Mouse (Mus musculus) forebrain, embryonic 16.5 days (tissue): Measurements from ENCODE around the gene Rmdn2. TPM values are rescaled to one million over a fixed set of nuclear protein-coding genes. Genes with fewer than 3 reads are reported as not detected.
A peak's percentile ranks its signal among the peaks of the same experiment; 100 is the strongest.

ENCODE experiments used
- ATAC-seq: fragments of 200-750 bp; cut with Nextera tagmentation; 2 replicates; pipeline ENCODE4 v1.8.0; 2017; ENCODE audit warnings: mild to moderate bottlenecking, moderate library complexity
- H3K27ac ChIP-seq: fragments of 300-500 bp; sonication (generic); 2 replicates; pipeline ENCODE4 v1.5.1; 2014; ENCODE audit warnings: low read length, control low read depth
- H3K27me3 ChIP-seq: fragments of 300-500 bp; sonication (generic); replicated peaks from 2 replicates; pipeline ENCODE4 v1.6.1; 2014; ENCODE audit warnings: low read length; ENCODE audit not compliant: control insufficient read depth, insufficient read depth
- H3K36me3 ChIP-seq: fragments of 300-500 bp; sonication (generic); 2 replicates; pipeline ENCODE4 v1.6.1; 2014; ENCODE audit not compliant: control insufficient read depth, insufficient read depth
- H3K4me1 ChIP-seq: fragments of 300-500 bp; sonication (generic); replicated peaks from 2 replicates; pipeline ENCODE4 v1.6.1; 2014; ENCODE audit warnings: low read length; ENCODE audit not compliant: control insufficient read depth, insufficient read depth
- H3K4me2 ChIP-seq: fragments of 300-500 bp; sonication (generic); 2 replicates; pipeline ENCODE4 v1.6.1; 2014; ENCODE audit warnings: mild to moderate bottlenecking, low read length, control low read depth
- H3K4me3 ChIP-seq: fragments of 300-500 bp; sonication (generic); replicated peaks from 2 replicates; pipeline ENCODE4 v1.5.1; 2014; ENCODE audit warnings: mild to moderate bottlenecking, low read length, control low read depth
- H3K9ac ChIP-seq: fragments of 300-500 bp; sonication (generic); replicated peaks from 2 replicates; pipeline ENCODE4 v1.6.1; 2014; ENCODE audit warnings: low read depth, low read length, control low read depth
- H3K9me3 ChIP-seq: fragments of 300-500 bp; sonication (generic); 2 replicates; pipeline ENCODE4 v1.6.1; 2016; ENCODE audit warnings: low read length; ENCODE audit not compliant: control insufficient read depth
- WGBS: fragments of 180-500 bp; shearing (Covaris S2); extraction: QIAGEN DNeasy Blood & Tissue Kit; methylation state at CpG from one replicate; pipeline ENCODE4 v1.1.7; 2014; 5-methylcytosine and 5-hydroxymethylcytosine counted together
- polyA plus RNA-seq: library from polyadenylated mRNA; unstranded; fragments of >200 nt; fragmentation: Nextera tagmentation; extraction: Ambion mirVana; gene quantifications from 2 replicates; pipeline ENCODE4 v1.2.1, GENCODE M21; 2015

The Rmdn2 gene
- polyA plus RNA-seq, 1 experiment from 2014 or later, result 5.8 TPM

DNA sequence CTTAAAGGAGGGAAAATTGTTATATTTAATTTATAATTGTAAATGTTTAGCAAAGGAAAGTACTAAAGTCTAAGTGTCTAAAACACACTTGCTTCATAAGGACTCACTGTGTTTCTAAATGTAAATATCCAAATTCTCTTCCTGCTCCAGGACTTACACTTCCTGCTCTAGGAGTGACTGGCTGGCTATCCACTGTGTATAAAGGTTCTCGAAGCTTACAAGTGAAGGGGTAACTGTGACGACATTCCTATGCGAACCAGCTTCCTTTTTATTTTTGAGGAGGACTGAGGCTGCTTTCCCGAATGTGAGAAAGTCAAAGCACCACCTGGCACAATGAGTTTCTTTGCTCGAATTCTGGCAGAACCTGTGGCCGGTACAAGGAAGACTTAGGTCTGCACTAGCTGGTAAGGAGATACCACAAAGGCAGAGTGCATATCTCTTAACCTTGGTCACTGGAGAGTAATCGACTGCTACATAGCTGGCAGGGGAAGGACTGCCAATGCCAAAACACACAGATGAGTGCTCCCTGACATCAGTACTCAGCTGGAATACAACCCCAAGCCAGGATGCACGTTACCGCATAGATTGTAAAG, 1.4 kb upstream of the Rmdn2 start:
- Histone ChIP-seq H3K9ac (no peak overlapping the region), H3K36me3 (no peaks in the 10 kb centered on the region), H3K4me1 (peaks cover 4% of the 10 kb centered on the region), H3K9me3 (no peaks in the 10 kb centered on the region), H3K27me3 (no peaks in the 10 kb centered on the region), H3K4me3 (no peak overlapping the region), H3K4me2 (no peak overlapping the region), H3K27ac (no peak overlapping the region)
- ATAC-seq, result no peak
- 81% methylated on average over 9 of the region's 9 CpGs for WGBS

DNA sequence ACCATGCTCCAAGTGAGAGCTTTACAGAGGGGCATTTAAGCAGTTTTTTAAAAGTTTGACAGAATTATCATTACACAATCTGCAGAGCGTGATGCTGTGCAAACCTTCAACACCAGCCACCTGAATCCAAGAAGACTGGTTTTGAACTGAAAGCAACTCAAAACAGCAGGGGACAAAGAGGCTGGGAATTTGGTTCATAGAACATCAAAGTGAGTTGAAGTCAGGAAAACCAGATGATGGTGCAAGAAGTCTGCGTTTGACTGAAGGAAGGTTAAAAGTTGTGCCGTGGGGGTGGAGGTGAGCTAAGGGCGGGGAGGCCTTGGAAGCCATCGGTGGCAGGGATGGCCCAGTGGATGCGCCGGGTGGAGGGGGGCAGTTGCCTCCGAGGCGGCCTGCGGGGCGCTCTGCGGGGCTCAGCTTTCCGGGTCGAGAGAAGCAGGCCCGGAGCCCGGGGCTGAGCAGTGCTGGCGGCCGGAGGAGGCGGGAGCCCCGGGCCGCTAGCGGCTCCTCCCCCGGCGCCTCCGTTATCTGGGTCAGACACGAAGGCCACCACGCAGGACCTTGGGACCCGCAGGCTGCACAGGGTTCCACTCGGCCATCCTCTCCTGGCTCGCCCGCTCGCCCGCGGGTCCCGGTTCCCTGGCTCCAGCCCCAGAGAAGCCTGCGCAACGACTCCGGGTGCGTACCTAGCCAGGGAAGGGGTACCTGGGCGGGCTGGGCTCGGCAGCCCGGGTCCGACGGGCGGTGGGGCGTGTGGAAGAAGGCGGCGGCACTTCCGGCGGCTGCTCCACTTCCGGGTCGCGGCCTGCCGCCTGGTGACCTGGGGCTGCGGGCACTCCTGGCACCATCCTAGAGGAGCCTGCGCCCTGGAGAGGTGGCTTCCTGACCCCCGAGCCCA, 3.3 kb downstream of the Rmdn2 start:
- Histone ChIP-seq H3K4me1 (peaks cover 4% of the 10 kb centered on the region), H3K4me3 (peak overlapping the region; percentile 76), H3K9ac (peak overlapping the region; percentile 79), H3K4me2 (peak overlapping the region; percentile 50), H3K9me3 (no peaks in the 10 kb centered on the region), H3K27me3 (no peaks in the 10 kb centered on the region), H3K36me3 (no peaks in the 10 kb centered on the region), H3K27ac (peak overlapping the region; percentile 39)
- peak; percentile 96 for ATAC-seq
- WGBS, result 3% methylated on average over 50 of the region's 57 CpGs

DNA sequence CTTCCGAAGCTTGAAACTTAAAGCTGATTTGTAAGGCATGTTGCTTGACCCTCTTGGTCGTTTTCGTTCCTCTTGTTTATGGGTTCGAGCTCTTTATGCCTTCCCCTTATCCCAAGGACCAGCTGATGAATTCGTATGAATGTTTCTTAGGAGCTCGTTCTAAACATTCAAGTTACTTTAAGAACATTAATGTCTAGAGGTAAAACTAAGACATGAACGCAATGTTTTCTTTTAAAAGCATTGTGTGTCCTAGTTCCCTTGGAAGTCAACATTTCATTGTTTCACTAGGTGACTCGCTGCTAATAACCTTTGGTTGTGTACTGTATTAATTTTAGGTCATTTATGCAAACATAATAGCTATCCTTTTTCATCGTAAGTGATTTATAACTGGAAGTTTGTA, 4.2 kb downstream of the Rmdn2 start:
- H3K27me3 ChIP-seq, result no peaks in the 10 kb centered on the region
- no peak for ATAC-seq
- no peak overlapping the region for H3K9ac ChIP-seq

DNA sequence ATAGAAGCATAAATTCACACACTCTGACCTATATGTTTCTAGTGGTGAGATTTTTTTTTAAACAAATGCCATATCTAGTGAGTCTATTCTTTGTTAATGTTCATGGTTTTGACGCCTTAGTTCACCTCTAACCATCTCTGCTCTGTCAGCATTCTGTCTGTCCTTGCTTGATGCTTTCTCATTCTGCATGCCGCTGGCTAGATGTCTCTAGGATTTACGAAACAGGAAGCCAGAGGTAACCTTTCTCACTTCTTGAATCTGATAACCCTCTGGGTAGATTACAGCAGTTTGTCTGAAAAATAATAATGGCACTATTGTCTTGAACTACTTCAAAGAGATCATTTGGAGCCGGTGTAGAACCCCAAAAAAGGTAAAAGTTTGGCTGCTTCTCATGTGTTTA, 5.0 kb downstream of the Rmdn2 start:
- 92% methylated on average over 4 of the region's 4 CpGs for WGBS
- no peak for ATAC-seq

More for the DNA sequence above, 4.2 kb downstream of the Rmdn2 start:
- peaks cover 4% of the 10 kb centered on the region for H3K4me1 ChIP-seq
- H3K4me2 ChIP-seq, result peak overlapping the region; percentile 50
- H3K9me3 ChIP-seq, result no peaks in the 10 kb centered on the region
- H3K27ac ChIP-seq, result no peak overlapping the region
- H3K36me3 ChIP-seq, result no peaks in the 10 kb centered on the region
- 87% methylated on average over 9 of the region's 9 CpGs for WGBS
- H3K4me3 ChIP-seq, result no peak overlapping the region; the same call in 1 of the 2 replicates

DNA sequence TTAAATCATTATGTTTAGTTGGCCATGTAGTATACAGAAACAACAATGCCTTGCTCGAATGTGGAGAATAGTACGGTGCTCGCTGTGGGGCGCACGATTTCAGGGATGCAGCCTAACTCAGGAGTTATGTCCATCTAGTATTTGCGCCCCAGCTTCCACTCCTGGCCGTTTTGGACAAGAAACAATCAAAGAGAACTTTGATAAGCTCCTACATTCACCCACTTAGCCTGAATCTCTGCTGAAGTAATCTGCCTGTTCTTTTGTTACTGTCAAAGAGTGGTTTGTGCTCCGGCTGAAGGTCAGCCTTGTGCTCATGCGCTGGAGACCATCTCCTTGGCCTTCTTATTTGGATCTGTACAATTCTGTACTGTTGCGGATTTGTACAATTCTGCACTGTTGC, 6.8 kb downstream of the Rmdn2 start:
- Histone ChIP-seq H3K4me1 (peaks cover 4% of the 10 kb centered on the region), H3K9ac (no peak overlapping the region), H3K4me3 (no peak overlapping the region), H3K27me3 (no peaks in the 10 kb centered on the region), H3K9me3 (no peaks in the 10 kb centered on the region), H3K4me2 (no peak overlapping the region), H3K36me3 (no peaks in the 10 kb centered on the region), H3K27ac (no peak overlapping the region)
- 86% methylated on average over 10 of the region's 10 CpGs for WGBS
- no peak for ATAC-seq

More for the DNA sequence above, 5.0 kb downstream of the Rmdn2 start:
- Histone ChIP-seq H3K36me3 (no peaks in the 10 kb centered on the region), H3K9ac (no peak overlapping the region), H3K27me3 (no peaks in the 10 kb centered on the region), H3K4me2 (no peak overlapping the region), H3K4me3 (no peak overlapping the region), H3K9me3 (no peaks in the 10 kb centered on the region), H3K27ac (no peak overlapping the region), H3K4me1 (peaks cover 4% of the 10 kb centered on the region)

DNA sequence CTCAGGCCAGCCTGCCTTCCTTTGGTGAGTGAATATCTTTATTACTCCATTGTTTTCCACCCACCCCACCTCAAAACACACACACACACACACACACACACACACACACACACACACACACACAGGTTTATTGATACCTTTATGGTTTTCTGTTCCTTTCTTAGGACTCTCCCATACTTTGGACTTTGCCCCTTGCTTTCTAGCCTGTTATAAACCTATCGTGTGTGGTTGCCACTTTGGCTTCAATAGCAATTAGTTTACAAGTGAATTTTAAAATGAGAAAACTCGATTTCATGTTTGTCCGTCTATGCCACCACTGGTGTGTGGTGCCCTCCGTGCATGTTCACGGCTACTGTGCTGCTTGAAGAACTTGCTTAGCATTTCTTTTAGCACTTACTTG, 7.3 kb downstream of the Rmdn2 start:
- Histone ChIP-seq H3K9ac (no peak overlapping the region), H3K9me3 (no peaks in the 10 kb centered on the region), H3K27me3 (no peaks in the 10 kb centered on the region), H3K4me3 (no peak overlapping the region), H3K4me2 (no peak overlapping the region), H3K36me3 (no peaks in the 10 kb centered on the region), H3K4me1 (peaks cover 4% of the 10 kb centered on the region), H3K27ac (no peak overlapping the region)
- 90% methylated on average over 5 of the region's 5 CpGs for WGBS
- ATAC-seq, result no peak

DNA sequence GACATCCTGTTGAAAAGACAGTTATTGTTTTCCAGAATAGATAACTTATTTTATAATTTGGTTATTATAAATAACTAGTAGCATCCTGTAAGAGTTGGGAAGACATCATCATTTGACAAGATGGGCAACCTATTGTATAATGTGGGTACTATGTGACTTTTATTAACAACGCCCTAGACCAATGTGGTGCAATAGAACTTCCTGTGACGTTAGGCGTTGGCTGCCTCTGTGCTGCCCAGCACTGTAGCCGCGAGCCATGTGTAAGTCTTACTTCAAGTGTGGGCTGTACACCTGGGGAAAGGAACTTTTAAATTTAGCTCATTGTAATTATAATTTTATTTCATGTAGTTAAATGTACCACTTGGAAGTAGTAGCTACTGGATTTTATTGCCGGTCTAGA, 10.4 kb downstream of the Rmdn2 start:
- H3K9me3 ChIP-seq, result no peaks in the 10 kb centered on the region
- WGBS, result 96% methylated on average over 6 of the region's 6 CpGs
- ATAC-seq, result no peak
- H3K27me3 ChIP-seq, result no peaks in the 10 kb centered on the region
- no peak overlapping the region for H3K27ac ChIP-seq
- H3K4me2 ChIP-seq, result no peak overlapping the region
- H3K4me1 ChIP-seq, result no peaks in the 10 kb centered on the region
- no peak overlapping the region for H3K9ac ChIP-seq
- H3K4me3 ChIP-seq, result no peak overlapping the region
- H3K36me3 ChIP-seq, result no peaks in the 10 kb centered on the region

DNA sequence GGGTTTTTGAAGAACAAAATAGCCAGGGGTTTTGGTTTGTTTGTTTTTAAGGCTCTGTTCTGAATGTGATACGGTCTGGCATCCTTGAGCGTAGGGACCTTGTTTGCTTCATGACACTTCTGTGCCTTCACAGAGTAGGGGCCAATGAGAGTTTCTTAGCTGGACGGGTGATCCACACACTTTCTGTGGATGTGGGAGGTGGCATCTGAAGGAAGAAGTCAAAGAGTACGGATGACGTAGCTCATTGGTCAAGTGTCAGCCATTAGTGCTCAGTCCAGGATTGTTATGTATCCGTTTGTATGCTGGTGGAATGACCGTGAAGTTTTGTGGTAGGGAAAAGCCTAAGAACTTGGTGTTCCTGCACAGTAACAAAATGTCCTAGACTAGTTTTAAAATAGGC, 10.9 kb downstream of the Rmdn2 start:
- no peaks in the 10 kb centered on the region for H3K36me3 ChIP-seq
- ATAC-seq, result no peak
- no peaks in the 10 kb centered on the region for H3K27me3 ChIP-seq
- no peak overlapping the region for H3K4me2 ChIP-seq
- WGBS, result 94% methylated on average over 7 of the region's 7 CpGs
- H3K27ac ChIP-seq, result no peak overlapping the region
- H3K4me1 ChIP-seq, result no peaks in the 10 kb centered on the region
- H3K4me3 ChIP-seq, result no peak overlapping the region
- no peaks in the 10 kb centered on the region for H3K9me3 ChIP-seq
- no peak overlapping the region for H3K9ac ChIP-seq

DNA sequence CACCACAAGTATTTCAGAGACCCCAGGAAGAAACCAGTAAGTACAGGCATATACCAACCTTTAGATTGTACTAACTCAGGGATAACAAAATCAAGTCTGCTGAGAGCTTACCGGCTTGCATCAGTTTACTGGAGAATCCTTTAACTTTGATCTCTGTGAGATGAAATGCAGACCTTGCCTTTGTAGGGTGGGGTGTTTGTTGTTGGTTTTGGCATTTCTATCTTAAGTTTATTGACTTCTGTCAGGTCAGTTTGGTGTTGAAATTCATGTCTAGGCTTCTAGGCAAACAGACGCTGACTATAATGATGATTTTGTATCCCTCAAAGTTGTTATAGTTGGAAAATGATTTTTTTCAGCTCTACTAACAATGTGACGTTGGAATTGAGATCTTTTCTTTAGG, 12.2 kb downstream of the Rmdn2 start:
- H3K9me3 ChIP-seq, result no peaks in the 10 kb centered on the region
- H3K9ac ChIP-seq, result no peak overlapping the region
- WGBS, result 87% methylated on average over 3 of the region's 3 CpGs
- no peaks in the 10 kb centered on the region for H3K4me1 ChIP-seq
- H3K4me2 ChIP-seq, result no peak overlapping the region
- ATAC-seq, result no peak
- H3K36me3 ChIP-seq, result no peaks in the 10 kb centered on the region
- no peak overlapping the region for H3K27ac ChIP-seq
- no peak overlapping the region for H3K4me3 ChIP-seq
- no peaks in the 10 kb centered on the region for H3K27me3 ChIP-seq
